Mouse (Mus musculus) heart, adult 2 months (tissue): Measurements from ENCODE around the gene Psmg3.

ENCODE experiments used
- CTCF ChIP-seq: fragments of 200-600 bp; IDR thresholded peaks from 2 replicates; pipeline ENCODE4 v1.8.1; 2022; ENCODE audit warnings: antibody characterized with exemption, mild to moderate bottlenecking, moderate library complexity
- EP300 ChIP-seq: fragments of 200-500 bp; IDR thresholded peaks from 2 replicates; pipeline ENCODE4 v1.6.1; 2011; ENCODE audit warnings: low read depth, low read length, control low read depth; ENCODE audit not compliant: insufficient read depth
- POLR2A ChIP-seq: fragments of 200-500 bp; IDR thresholded peaks from 2 replicates; pipeline ENCODE4 v1.6.1; 2011; ENCODE audit warnings: mild to moderate bottlenecking, low read depth, low read length, control low read depth; ENCODE audit not compliant: insufficient read depth

- TF ChIP-seq CTCF (no peak), EP300 (no peak), POLR2A (no peak)
These were observed 14.1 kb downstream of the Psmg3 start for GRCm38 (mm10) chr5:139812398-139813125.
